Comparison of ENCODE assay signal across 8 mouse cellular contexts in the genomic region with DNA sequence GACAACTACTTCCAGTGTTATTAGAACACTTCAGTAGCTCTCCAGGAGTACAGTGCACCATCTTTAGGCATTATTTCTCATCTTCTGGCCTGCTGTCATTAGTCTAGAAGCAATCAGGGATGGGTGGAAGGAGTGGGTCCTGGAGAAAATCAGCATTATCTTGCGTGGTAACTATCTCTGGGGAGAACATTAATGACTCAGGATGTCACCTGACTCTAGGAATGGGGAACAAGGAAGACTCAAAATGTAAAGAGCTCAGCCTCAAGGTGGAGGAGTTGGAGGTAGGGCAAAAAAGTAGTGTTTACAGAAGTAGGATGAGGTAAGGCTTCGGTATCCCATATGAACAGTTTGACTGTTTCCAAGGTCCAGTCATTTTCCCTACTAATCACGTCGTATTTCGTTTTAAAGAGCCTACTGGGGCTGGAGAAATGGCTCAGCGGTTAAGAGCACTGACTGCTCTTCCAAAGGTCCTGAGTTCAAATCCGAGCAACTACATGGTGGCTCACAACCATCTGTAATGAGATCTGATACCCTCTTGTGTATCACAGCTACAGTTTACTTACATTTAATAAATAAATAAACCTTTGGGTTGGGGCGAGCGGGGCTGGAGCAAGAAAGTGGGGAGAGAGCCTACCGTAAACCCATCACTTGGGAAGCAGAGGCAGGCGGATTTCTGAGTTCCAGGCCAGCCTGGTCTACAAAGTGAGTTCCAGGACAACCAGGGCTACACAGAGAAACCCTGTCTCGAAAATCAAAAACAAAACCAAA. TPM values are rescaled to one million over a fixed set of nuclear protein-coding genes. Genes with fewer than 3 reads are reported as not detected.
DNase-seq lines count a peak whose midpoint lies in the region; ATAC-seq lines count a peak whose summit lies in the region.

No protein-coding gene starts in this region.

- peaks cover 33% of the 10 kb centered on the region for H3K4me1 ChIP-seq in forebrain, embryonic 13.5 days
- H3K4me1 ChIP-seq in intestine, embryonic 16.5 days (ENCODE audit: control insufficient read depth, insufficient read depth, low read length): peaks cover 6% of the 10 kb centered on the region

- DNase-seq in gastrocnemius, adult 18-20 months (ENCODE audit: low spot score): peak; percentile 3
- no peak for DNase-seq in gastrocnemius, postnatal 36 days
- peak; percentile 56 for DNase-seq in NIH3T3 (ENCODE audit: low read depth)
- DNase-seq in thymus, postnatal 4 days: peak; percentile 33
- DNase-seq in layer of hippocampus, adult 11-12 months (ENCODE audit: low spot score): no peak

- WGBS in forebrain, embryonic 13.5 days: 68% methylated on average over 12 of the region's 12 CpGs
- WGBS in intestine, embryonic 16.5 days: 55% methylated on average over 12 of the region's 12 CpGs
- 64% methylated on average over 12 of the region's 12 CpGs for WGBS in macrophage (ENCODE audit: missing documents)

- H3K36me3 ChIP-seq in forebrain, embryonic 13.5 days (ENCODE audit: poor library complexity, severe bottlenecking): peaks cover 17% of the 10 kb centered on the region
- H3K36me3 ChIP-seq in intestine, embryonic 16.5 days (ENCODE audit: control insufficient read depth, insufficient read depth, low read length): no peaks in the 10 kb centered on the region
- H3K36me3 ChIP-seq in macrophage (ENCODE audit: inconsistent target): no peaks in the 10 kb centered on the region; the same call in 1 of the 2 replicates

- H3K9ac ChIP-seq in forebrain, embryonic 13.5 days: peak overlapping the region; percentile 55
- H3K9ac ChIP-seq in intestine, embryonic 16.5 days (ENCODE audit: low read depth, low read length): peak overlapping the region; percentile 50

- no peaks in the 10 kb centered on the region for H3K9me3 ChIP-seq in forebrain, embryonic 13.5 days (replicated peaks)
- H3K9me3 ChIP-seq in intestine, embryonic 16.5 days (ENCODE audit: control insufficient read depth, low read length): no peaks in the 10 kb centered on the region

- H3K27ac ChIP-seq in forebrain, embryonic 13.5 days: peak overlapping the region; percentile 98
- peak overlapping the region; percentile 81 for H3K27ac ChIP-seq in intestine, embryonic 16.5 days (ENCODE audit: low read length)
- H3K27ac ChIP-seq in macrophage: peak overlapping the region; percentile 92

- peaks cover 37% of the 10 kb centered on the region for H3K79me2 ChIP-seq in macrophage (ENCODE audit: inconsistent target)

- H3K27me3 ChIP-seq in forebrain, embryonic 13.5 days: no peaks in the 10 kb centered on the region
- H3K27me3 ChIP-seq in intestine, embryonic 16.5 days (replicated peaks; ENCODE audit: control insufficient read depth, insufficient read depth, low read length): no peaks in the 10 kb centered on the region

- H3K4me3 ChIP-seq in forebrain, embryonic 13.5 days: peak overlapping the region; percentile 94
- H3K4me3 ChIP-seq in intestine, embryonic 16.5 days (ENCODE audit: low read length): peak overlapping the region; percentile 40
- H3K4me3 ChIP-seq in macrophage (ENCODE audit: inconsistent target): peak overlapping the region; percentile 80

- intact Hi-C loops in gastrocnemius, postnatal 36 days (cut with DNase I): no loop called here

- peak; percentile 3 for ATAC-seq in forebrain, embryonic 13.5 days
- ATAC-seq in intestine, embryonic 16.5 days: 0 out of 2 replicates have a peak, but pooled peaks have one; percentile 0

- H3K4me2 ChIP-seq in forebrain, embryonic 13.5 days: peak overlapping the region; percentile 58
- H3K4me2 ChIP-seq in intestine, embryonic 16.5 days (ENCODE audit: low read depth, low read length): peak overlapping the region; percentile 60

RNA-seq across cellular contexts. Expression of gene Fnbp4, which starts 0.7 kb away (rescaled TPM):
- total RNA-seq in gastrocnemius, adult 18-20 months (2021): 10 to 100 TPM; 12.3 to 12.4 TPM
- total RNA-seq in gastrocnemius, postnatal 36 days (2021): 10 to 100 TPM; 14.7 to 17.3 TPM
- polyA plus RNA-seq in forebrain, embryonic 13.5 days (2015; fragmentation: Nextera tagmentation; extraction: Ambion mirVana): 113 and 118 TPM in 2 replicates
- 53.2 and 53.7 TPM in 2 replicates for polyA plus RNA-seq in intestine, embryonic 16.5 days (2015; fragmentation: Nextera tagmentation; extraction: Ambion mirVana)
- 1,000 to 10,000 TPM in 3 of 26 experiments, 100 to 1,000 TPM in 23; 349 to 1,582 (median 842) TPM for total RNA-seq in macrophage (2018; cell fraction: chromatin; rRNA removed)
- total RNA-seq in macrophage (2018; cell fraction: cytosol; rRNA removed): 10 to 100 TPM; 17.2 to 61.8 (median 24.0) TPM
- 1,000 to 10,000 TPM in 1 of 26 experiments, 100 to 1,000 TPM in 25; 300 to 1,177 (median 458) TPM for total RNA-seq in macrophage (2018; cell fraction: nucleus; rRNA removed)
- polyA plus RNA-seq in macrophage (2018): 27.7 to 69.8 TPM (median 35.6 TPM) in 3 replicates

RNA-seq across cellular contexts. Expression of gene Agbl2, which starts 38.1 kb away (rescaled TPM):
- total RNA-seq in gastrocnemius, adult 18-20 months (2021): under 1 TPM; 0.14 to 0.33 TPM
- total RNA-seq in gastrocnemius, postnatal 36 days (2021): under 1 TPM; 0.42 to 0.46 TPM
- polyA plus RNA-seq in forebrain, embryonic 13.5 days (2015; fragmentation: Nextera tagmentation; extraction: Ambion mirVana): 0.21 and 1.1 TPM in 2 replicates
- 0.48 and 0.50 TPM in 2 replicates for polyA plus RNA-seq in intestine, embryonic 16.5 days (2015; fragmentation: Nextera tagmentation; extraction: Ambion mirVana)
- under 1 TPM in 2 of 26 experiments, not detected in 24; 0.16 to 0.47 TPM for total RNA-seq in macrophage (2018; cell fraction: chromatin; rRNA removed)
- total RNA-seq in macrophage (2018; cell fraction: cytosol; rRNA removed): not detected
- total RNA-seq in macrophage (2018; cell fraction: nucleus; rRNA removed): not detected
- polyA plus RNA-seq in macrophage (2018): not detected in 3 replicates

Comparison
In these comparisons a context has a peak if more than half of its experiments do, and no peak if none do; other contexts are left out.
1. DNase-seq: peak in gastrocnemius, adult 18-20 months (single experiment), NIH3T3 (single experiment) and thymus, postnatal 4 days (single experiment); none in gastrocnemius, postnatal 36 days (0 of 2) and layer of hippocampus, adult 11-12 months (single experiment).
2. H3K4me3 ChIP-seq: peak in every context shown above with its lines; median percentile 94 in forebrain, embryonic 13.5 days; 80 in macrophage; 40 in intestine, embryonic 16.5 days.
3. Peak in every context shown above with its lines, with median percentiles within 50 percentile points of each other: H3K27ac ChIP-seq.